Mouse (Mus musculus) erythroblast, embryonic 14.5 days (primary cell): ENCODE measurements around the gene Camk2n1.

ENCODE experiments used
- GATA1 ChIP-seq: IDR thresholded peaks from 2 replicates; pipeline ENCODE4 v1.6.1; 2012; ENCODE audit warnings: low read length, inconsistent platforms, mixed read lengths
- TAL1 ChIP-seq: IDR thresholded peaks from 3 replicates; pipeline ENCODE4 v1.6.1; 2012; ENCODE audit warnings: low read length, inconsistent platforms, mixed read lengths

DNA sequence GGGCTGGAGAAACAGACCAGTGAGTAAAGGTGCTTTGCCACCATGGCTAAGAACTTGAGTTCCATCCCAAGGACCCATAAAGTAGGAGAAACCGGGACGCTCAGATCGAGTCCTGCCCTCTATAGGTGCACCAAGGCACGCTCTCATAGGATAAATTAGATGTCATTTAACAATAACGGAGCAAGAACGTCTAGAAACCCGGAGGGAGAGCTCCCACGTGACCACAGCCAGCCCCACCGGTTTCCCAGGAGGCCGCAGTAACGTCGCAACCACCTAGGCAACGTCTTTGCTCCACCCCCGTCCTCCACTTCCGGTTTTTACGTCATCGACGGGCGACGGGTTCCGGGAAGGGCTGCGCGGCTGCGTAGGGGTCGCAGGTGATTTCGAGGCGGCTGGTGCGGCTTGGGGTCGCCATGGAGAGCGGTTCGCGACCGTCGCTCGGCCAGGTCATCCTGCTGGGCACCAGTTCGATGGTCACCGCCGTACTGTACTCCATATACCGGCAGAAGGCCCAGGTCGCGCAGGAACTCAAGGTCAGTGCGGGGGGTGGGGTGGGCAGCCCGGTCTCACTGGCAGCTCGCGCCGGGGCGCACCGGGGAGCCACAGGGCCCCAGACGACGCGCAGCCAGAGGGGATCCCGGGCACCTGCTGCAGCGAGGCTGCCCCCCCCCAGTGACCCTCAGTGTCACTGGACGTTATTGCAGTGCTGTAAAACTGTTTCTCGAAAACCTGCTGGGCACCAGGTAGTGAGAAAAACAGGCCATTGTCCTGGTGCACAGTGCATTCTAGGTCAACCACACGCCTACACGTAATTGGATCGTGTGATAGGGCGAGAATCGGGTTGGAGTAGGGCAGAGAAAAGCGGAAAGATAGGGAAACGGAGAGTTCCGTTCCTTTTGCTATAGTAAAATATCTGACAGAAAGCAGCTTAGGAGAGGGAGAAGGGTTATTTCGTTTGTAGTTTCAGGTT lies 19.5 kb upstream of the Camk2n1 start, which contains the start of gene Mul1:
- TF ChIP-seq GATA1 (no peak), TAL1 (no peak)
